Comparison of ENCODE assay signal across 20 mouse cellular contexts in genomic region chr8:123138741-123139140, GRCm38 (mm10). TPM values are rescaled to one million over a fixed set of nuclear protein-coding genes. Genes with fewer than 3 reads are reported as not detected.
"Had no signal": no experiment of that assay in that cellular context is flagged by ENCODE, and none has a peak within 500 bp of the region (broad histone marks: within the 10 kb centered on the region; RNA-seq: fewer than 3 reads in every experiment).

No protein-coding gene starts in this region.

- H3K4me2 ChIP-seq: limb, embryonic 13.5 days; liver, embryonic 13.5 days; lung, embryonic 14.5 days; midbrain, embryonic 13.5 days had no signal

- DNase-seq: kidney, adult 18-20 months; kidney, adult 9 months; kidney, postnatal 14 days; kidney, postnatal 4 days; layer of hippocampus, postnatal 36 days; liver, embryonic 13.5 days; lung, embryonic 14.5 days; retina, postnatal 1 day; thymus, adult 2 months; thymus, postnatal 14 days; thymus, postnatal 4 days had no signal

- H3K9me3 ChIP-seq: limb, embryonic 13.5 days; liver, embryonic 13.5 days; midbrain, embryonic 13.5 days had no signal

- H3K27ac ChIP-seq: left cerebral cortex, adult 2 months; liver, embryonic 13.5 days; macrophage; midbrain, embryonic 13.5 days had no signal

- H3K27me3 ChIP-seq: limb, embryonic 13.5 days; midbrain, embryonic 13.5 days had no signal

- H3K9ac ChIP-seq: limb, embryonic 13.5 days; liver, embryonic 13.5 days; lung, embryonic 14.5 days; midbrain, embryonic 13.5 days had no signal

- H3K4me3 ChIP-seq: left cerebral cortex, adult 2 months; limb, embryonic 13.5 days; liver, embryonic 13.5 days; midbrain, embryonic 13.5 days had no signal

- ATAC-seq: lung, postnatal 0 days; midbrain, embryonic 13.5 days had no signal

- H3K36me3 ChIP-seq: limb, embryonic 13.5 days; liver, embryonic 13.5 days; midbrain, embryonic 13.5 days had no signal

RNA-seq across cellular contexts. Expression of gene Sult5a1, which starts 19.4 kb away (rescaled TPM):
- total RNA-seq: left cerebral cortex, postnatal 10 days; left cerebral cortex, postnatal 36 days; megakaryocyte, adult 5-6 weeks had no signal
- polyA plus RNA-seq: macrophage had no signal

RNA-seq across cellular contexts. Expression of gene Cpne7, which starts 21.6 kb away (rescaled TPM):
- polyA plus RNA-seq: macrophage had no signal

RNA-seq across cellular contexts. Expression of gene Dpep1, which starts 47.3 kb away (rescaled TPM):
- total RNA-seq: left cerebral cortex, adult 2 months; left cerebral cortex, postnatal 10 days; left cerebral cortex, postnatal 36 days had no signal
- polyA plus RNA-seq: macrophage; midbrain, embryonic 13.5 days; neural tube, embryonic 14.5 days had no signal
